Mouse (Mus musculus): ENCODE measurements at regions not wholly inside any gene's neighbourhood (a gene's known extent, or its start where the extent isn't known, plus 50 kb on each side); places are given as distances from the start of the nearest gene placed in this dataset.

DNA sequence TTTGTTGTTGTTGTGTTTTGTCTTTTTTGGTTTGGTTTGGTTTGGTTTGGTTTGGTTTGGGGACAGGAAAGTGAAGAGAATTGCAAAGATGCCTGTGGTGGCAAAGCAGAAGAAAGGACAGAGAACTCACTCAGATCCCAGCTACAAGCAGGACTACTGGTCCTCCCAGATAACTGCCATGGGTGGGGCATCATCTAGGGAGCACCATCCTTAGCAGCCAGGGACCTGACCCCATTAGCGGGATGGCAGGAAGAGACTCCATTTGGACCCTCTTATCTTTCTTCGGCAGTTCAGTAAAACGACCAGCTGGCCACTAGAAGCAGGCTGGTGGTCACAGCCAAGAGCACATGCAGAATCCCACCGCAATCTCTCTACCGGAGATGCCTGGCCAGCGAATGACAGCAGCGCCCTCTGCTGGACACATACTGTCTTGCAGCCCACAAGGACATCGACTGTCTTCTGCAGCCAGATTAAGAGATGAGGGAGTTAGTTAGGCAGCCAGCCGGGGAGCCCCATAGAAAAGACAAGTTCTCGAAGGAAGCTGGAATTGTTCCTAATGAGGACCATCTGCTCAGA, 119.8 kb downstream of the Gm9195 start:
- no peaks in the 10 kb centered on the region for H3K36me3 ChIP-seq (ENCODE audit: control insufficient read depth, insufficient read depth, low read length)
- H3K27ac ChIP-seq (ENCODE audit: control insufficient read depth, insufficient read depth, low read length), result no peak overlapping the region
- TF ChIP-seq CTCF (IDR thresholded peaks at IDR 0.05; ENCODE audit: borderline replicate concordance, control insufficient read depth, extremely low read depth, insufficient read depth, low read length, poor library complexity) (peak; percentile 93), POLR2A (IDR thresholded peaks at IDR 0.05; ENCODE audit: control insufficient read depth, extremely low read depth, insufficient read depth, low read length, poor library complexity) (no peak)
- DNase-seq, result peak; percentile 61
- 9% methylated on average over 10 of the region's 10 CpGs for WGBS
- H3K4me3 ChIP-seq (ENCODE audit: control insufficient read depth, insufficient read depth, low read length), result no peak overlapping the region
- H3K4me1 ChIP-seq (replicated peaks; ENCODE audit: control insufficient read depth, insufficient read depth, low read length), result no peaks in the 10 kb centered on the region
- no peaks in the 10 kb centered on the region for H3K27me3 ChIP-seq (ENCODE audit: control insufficient read depth, insufficient read depth, low read length)

DNA sequence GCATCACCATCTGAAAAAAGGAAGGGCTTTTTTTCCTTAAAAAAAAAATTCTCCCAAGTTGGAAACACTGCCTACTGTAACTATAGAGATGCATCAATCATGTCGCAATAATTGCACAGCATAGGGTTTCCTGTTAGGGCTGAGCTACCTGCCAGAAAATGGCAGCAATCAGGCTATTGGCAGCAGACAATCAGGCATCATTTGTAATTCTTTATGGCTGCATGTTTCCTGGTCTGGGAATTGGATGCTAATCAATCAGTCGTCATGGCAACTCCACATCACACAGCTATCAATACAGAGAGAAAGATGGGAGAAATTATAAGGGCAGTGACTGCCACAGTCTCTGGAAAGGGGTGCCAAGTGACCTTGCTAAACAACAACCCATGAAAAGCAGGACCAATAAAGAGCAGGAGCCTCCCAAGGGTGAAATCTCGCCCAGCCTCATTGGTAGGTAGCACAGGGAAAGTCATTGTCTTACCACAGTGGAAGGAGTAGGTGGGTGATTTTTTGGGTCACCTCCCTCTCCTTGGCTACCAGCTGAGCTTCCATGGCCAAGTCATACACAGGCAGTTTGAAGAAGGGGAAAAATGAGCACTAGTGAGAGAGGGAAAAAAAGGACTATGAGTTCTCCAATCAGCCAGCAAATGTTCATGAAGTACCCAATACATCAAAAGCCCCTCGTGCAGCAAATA, 130.7 kb downstream of the Gm9195 start:
- Histone ChIP-seq H3K4me3 (ENCODE audit: control insufficient read depth, insufficient read depth, low read length) (no peak overlapping the region), H3K36me3 (ENCODE audit: control insufficient read depth, insufficient read depth, low read length) (no peaks in the 10 kb centered on the region), H3K27me3 (ENCODE audit: control insufficient read depth, insufficient read depth, low read length) (no peaks in the 10 kb centered on the region), H3K4me1 (replicated peaks; ENCODE audit: control insufficient read depth, insufficient read depth, low read length) (no peaks in the 10 kb centered on the region), H3K27ac (ENCODE audit: control insufficient read depth, insufficient read depth, low read length) (no peak overlapping the region)
- 90% methylated on average over 4 of the region's 4 CpGs for WGBS
- no peak for DNase-seq
- TF ChIP-seq CTCF (IDR thresholded peaks at IDR 0.05; ENCODE audit: borderline replicate concordance, control insufficient read depth, extremely low read depth, insufficient read depth, low read length, poor library complexity) (no peak), POLR2A (IDR thresholded peaks at IDR 0.05; ENCODE audit: control insufficient read depth, extremely low read depth, insufficient read depth, low read length, poor library complexity) (no peak)

DNA sequence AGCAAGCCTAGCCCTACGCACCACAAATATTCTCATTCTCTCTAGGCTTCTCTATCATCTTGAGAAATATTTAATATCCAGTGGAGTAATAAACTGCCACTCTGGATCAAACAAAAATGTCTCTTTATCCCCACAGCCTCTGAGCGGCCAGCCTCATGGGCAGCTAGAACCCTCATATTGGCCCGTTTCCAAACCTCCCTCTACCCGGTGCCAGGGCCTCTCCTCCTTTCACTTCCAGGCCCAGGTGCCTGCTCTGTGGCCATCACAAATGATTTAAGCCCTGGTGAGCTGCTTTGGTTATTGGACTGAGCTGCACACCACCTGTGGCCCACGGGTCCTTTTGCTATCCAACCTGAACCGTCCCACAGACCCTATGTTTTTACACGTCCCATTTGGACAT, 131.5 kb downstream of the Gm9195 start:
- no peak for DNase-seq
- Histone ChIP-seq H3K27me3 (ENCODE audit: control insufficient read depth, insufficient read depth, low read length) (no peaks in the 10 kb centered on the region), H3K36me3 (ENCODE audit: control insufficient read depth, insufficient read depth, low read length) (no peaks in the 10 kb centered on the region), H3K27ac (ENCODE audit: control insufficient read depth, insufficient read depth, low read length) (no peak overlapping the region), H3K4me3 (ENCODE audit: control insufficient read depth, insufficient read depth, low read length) (no peak overlapping the region), H3K4me1 (replicated peaks; ENCODE audit: control insufficient read depth, insufficient read depth, low read length) (no peaks in the 10 kb centered on the region)
- 85% methylated on average over 7 of the region's 7 CpGs for WGBS
- no peak for TF ChIP-seq POLR2A (IDR thresholded peaks at IDR 0.05; ENCODE audit: control insufficient read depth, extremely low read depth, insufficient read depth, low read length, poor library complexity)
- TF ChIP-seq CTCF (IDR thresholded peaks at IDR 0.05; ENCODE audit: borderline replicate concordance, control insufficient read depth, extremely low read depth, insufficient read depth, low read length, poor library complexity), result no peak

DNA sequence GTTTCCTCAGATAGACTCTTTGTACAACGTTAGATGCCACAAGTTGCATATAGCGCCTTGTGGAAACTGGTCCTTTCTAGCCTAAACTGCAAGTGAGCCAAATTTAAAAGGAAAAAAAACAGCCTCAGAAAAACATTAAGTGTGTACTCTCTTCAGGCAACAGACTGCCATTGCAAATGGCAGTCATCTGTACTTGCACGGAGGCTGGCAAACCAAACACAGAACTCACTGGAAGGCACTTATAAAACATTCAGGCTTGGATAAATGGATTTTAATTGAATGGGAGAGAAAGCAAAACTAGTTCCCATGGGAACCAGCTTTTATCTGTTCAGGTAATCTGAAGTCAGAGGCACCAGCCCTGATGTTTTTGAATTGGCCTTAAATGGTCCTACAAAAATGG, 133.7 kb downstream of the Gm9195 start:
- Histone ChIP-seq H3K4me1 (replicated peaks; ENCODE audit: control insufficient read depth, insufficient read depth, low read length) (no peaks in the 10 kb centered on the region), H3K27me3 (ENCODE audit: control insufficient read depth, insufficient read depth, low read length) (no peaks in the 10 kb centered on the region), H3K36me3 (ENCODE audit: control insufficient read depth, insufficient read depth, low read length) (no peaks in the 10 kb centered on the region), H3K27ac (ENCODE audit: control insufficient read depth, insufficient read depth, low read length) (no peak overlapping the region), H3K4me3 (ENCODE audit: control insufficient read depth, insufficient read depth, low read length) (no peak overlapping the region)
- no peak for TF ChIP-seq POLR2A (IDR thresholded peaks at IDR 0.05; ENCODE audit: control insufficient read depth, extremely low read depth, insufficient read depth, low read length, poor library complexity)
- TF ChIP-seq CTCF (IDR thresholded peaks at IDR 0.05; ENCODE audit: borderline replicate concordance, control insufficient read depth, extremely low read depth, insufficient read depth, low read length, poor library complexity), result no peak
- WGBS, result 93% methylated on average over 3 of the region's 3 CpGs
- DNase-seq, result no peak

DNA sequence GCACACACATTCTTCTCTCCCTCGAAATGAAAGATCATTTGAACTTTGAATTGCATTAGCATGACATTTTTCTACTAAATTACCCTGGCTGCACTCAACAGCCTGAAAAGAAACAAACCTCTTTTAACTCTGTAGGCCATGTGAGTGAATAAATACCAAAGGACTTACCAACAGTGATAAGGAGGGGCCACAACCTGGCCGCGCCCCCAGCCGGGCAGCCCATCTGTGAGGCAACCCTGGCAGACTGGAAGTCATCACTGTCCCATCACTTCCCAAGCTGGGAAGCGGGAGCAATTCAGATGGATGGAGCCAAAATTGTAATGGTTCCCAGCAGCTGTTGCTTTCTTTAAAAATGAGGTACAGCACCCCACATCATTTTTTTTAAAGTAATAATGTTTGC, 149.5 kb downstream of the Gm9195 start:
- Histone ChIP-seq H3K27ac (ENCODE audit: control insufficient read depth, insufficient read depth, low read length) (no peak overlapping the region), H3K4me1 (replicated peaks; ENCODE audit: control insufficient read depth, insufficient read depth, low read length) (no peaks in the 10 kb centered on the region), H3K4me3 (ENCODE audit: control insufficient read depth, insufficient read depth, low read length) (no peak overlapping the region), H3K27me3 (ENCODE audit: control insufficient read depth, insufficient read depth, low read length) (no peaks in the 10 kb centered on the region), H3K36me3 (ENCODE audit: control insufficient read depth, insufficient read depth, low read length) (no peaks in the 10 kb centered on the region)
- DNase-seq, result no peak
- TF ChIP-seq POLR2A (IDR thresholded peaks at IDR 0.05; ENCODE audit: control insufficient read depth, extremely low read depth, insufficient read depth, low read length, poor library complexity), result no peak
- no peak for TF ChIP-seq CTCF (IDR thresholded peaks at IDR 0.05; ENCODE audit: borderline replicate concordance, control insufficient read depth, extremely low read depth, insufficient read depth, low read length, poor library complexity)
- 92% methylated on average over 5 of the region's 5 CpGs for WGBS

DNA sequence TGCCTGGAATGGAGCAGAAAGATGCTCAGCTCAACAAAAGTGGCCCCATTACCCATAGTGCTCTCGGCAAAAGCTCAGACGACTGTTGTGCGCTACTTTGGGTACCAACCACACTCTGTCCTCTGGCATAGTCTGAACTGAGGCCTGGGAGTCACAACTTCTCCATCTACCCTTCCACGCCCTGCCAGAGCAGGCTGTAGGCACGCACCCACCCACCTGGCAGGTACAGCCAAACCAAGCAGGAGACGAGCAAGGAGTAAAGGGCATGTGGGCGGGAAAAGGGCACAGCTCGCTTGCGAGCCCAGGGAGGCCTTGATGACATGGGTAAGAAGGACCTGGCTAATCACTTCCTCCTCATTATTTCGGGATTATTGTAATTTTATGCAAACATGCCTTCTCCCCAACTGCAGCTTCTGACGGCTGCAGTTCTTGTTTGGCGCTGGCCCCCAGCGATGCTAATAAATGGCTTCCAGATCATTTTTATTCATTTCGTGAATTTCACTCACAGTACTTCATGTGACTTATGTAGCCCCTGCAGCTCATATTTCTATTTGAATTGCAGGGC, 150.0 kb downstream of the Gm9195 start:
- TF ChIP-seq POLR2A (IDR thresholded peaks at IDR 0.05; ENCODE audit: control insufficient read depth, extremely low read depth, insufficient read depth, low read length, poor library complexity), result no peak
- no peak for TF ChIP-seq CTCF (IDR thresholded peaks at IDR 0.05; ENCODE audit: borderline replicate concordance, control insufficient read depth, extremely low read depth, insufficient read depth, low read length, poor library complexity)
- no peaks in the 10 kb centered on the region for H3K36me3 ChIP-seq (ENCODE audit: control insufficient read depth, insufficient read depth, low read length)
- no peak for DNase-seq
- no peaks in the 10 kb centered on the region for H3K27me3 ChIP-seq (ENCODE audit: control insufficient read depth, insufficient read depth, low read length)
- no peak overlapping the region for H3K27ac ChIP-seq (ENCODE audit: control insufficient read depth, insufficient read depth, low read length)
- WGBS, result 90% methylated on average over 14 of the region's 14 CpGs
- no peak overlapping the region for H3K4me3 ChIP-seq (ENCODE audit: control insufficient read depth, insufficient read depth, low read length)
- H3K4me1 ChIP-seq (replicated peaks; ENCODE audit: control insufficient read depth, insufficient read depth, low read length), result no peaks in the 10 kb centered on the region

Measured in thymus, adult 2 months (tissue).